Mouse (Mus musculus) intestine, embryonic 15.5 days (tissue): ENCODE data around the gene Slc39a11. TPM values are rescaled to one million over a fixed set of nuclear protein-coding genes. Genes with fewer than 3 reads are reported as not detected.

ENCODE experiments used
- ATAC-seq: fragments of 200-750 bp; cut with Nextera tagmentation; 2 replicates; pipeline ENCODE4 v1.8.0; 2017; ENCODE audit warnings: moderate TSS enrichment, moderate library complexity
- H3K27ac ChIP-seq: fragments of 300-500 bp; sonication (generic); 2 replicates; pipeline ENCODE4 v1.5.1; 2015; ENCODE audit warnings: mild to moderate bottlenecking, inconsistent platforms
- H3K27me3 ChIP-seq: fragments of 300-500 bp; sonication (generic); replicated peaks from 2 replicates; pipeline ENCODE4 v1.6.1; 2015; ENCODE audit warnings: inconsistent platforms
- H3K36me3 ChIP-seq: fragments of 300-500 bp; sonication (generic); 2 replicates; pipeline ENCODE4 v1.6.1; 2015; ENCODE audit warnings: inconsistent platforms
- H3K4me1 ChIP-seq: fragments of 300-500 bp; sonication (generic); replicated peaks from 2 replicates; pipeline ENCODE4 v1.6.1; 2015; ENCODE audit warnings: inconsistent platforms
- H3K4me2 ChIP-seq: fragments of 300-500 bp; sonication (generic); replicated peaks from 2 replicates; pipeline ENCODE4 v1.6.1; 2015; ENCODE audit warnings: mild to moderate bottlenecking, inconsistent platforms
- H3K4me3 ChIP-seq: fragments of 300-500 bp; sonication (generic); replicated peaks from 2 replicates; pipeline ENCODE4 v1.5.1; 2015; ENCODE audit warnings: inconsistent platforms
- H3K9ac ChIP-seq: fragments of 300-500 bp; sonication (generic); 2 replicates; pipeline ENCODE4 v1.6.1; 2015; ENCODE audit warnings: inconsistent platforms
- H3K9me3 ChIP-seq: fragments of 300-500 bp; sonication (generic); 2 replicates; pipeline ENCODE4 v1.6.1; 2016; ENCODE audit warnings: inconsistent platforms
- WGBS: fragments of 180-500 bp; shearing (Covaris S2); methylation state at CpG from one replicate; pipeline ENCODE4 v1.1.7; 2015; 5-methylcytosine and 5-hydroxymethylcytosine counted together
- polyA plus RNA-seq: library from polyadenylated mRNA; unstranded; fragments of >200 nt; fragmentation: Nextera tagmentation; extraction: Ambion mirVana; gene quantifications from 2 replicates; pipeline ENCODE4 v1.2.1, GENCODE M21; 2015

The Slc39a11 gene
- polyA plus RNA-seq, 1 experiment from 2014 or later, result 40.8 TPM

- Histone ChIP-seq H3K4me3 (no peak overlapping the region), H3K9me3 (no peaks in the 10 kb centered on the region), H3K4me1 (no peaks in the 10 kb centered on the region), H3K4me2 (no peak overlapping the region), H3K27me3 (no peaks in the 10 kb centered on the region), H3K36me3 (no peaks in the 10 kb centered on the region), H3K9ac (no peak overlapping the region), H3K27ac (no peak overlapping the region)
- WGBS, result 88% methylated on average over 4 of the region's 4 CpGs
- no peak for ATAC-seq
These were observed 199.2 kb downstream of the Slc39a11 start for GRCm38 (mm10) chr11:113450665-113451064.

- WGBS, result 86% methylated on average over 6 of the region's 6 CpGs
- Histone ChIP-seq H3K4me3 (no peak overlapping the region), H3K4me2 (no peak overlapping the region), H3K27ac (no peak overlapping the region), H3K9ac (no peak overlapping the region), H3K27me3 (no peaks in the 10 kb centered on the region), H3K4me1 (no peaks in the 10 kb centered on the region), H3K9me3 (no peaks in the 10 kb centered on the region), H3K36me3 (no peaks in the 10 kb centered on the region)
- no peak for ATAC-seq
These were observed 199.9 kb downstream of the Slc39a11 start for GRCm38 (mm10) chr11:113450028-113450427.

GRCm38 (mm10) chr11:113442036-113442435 is 207.8 kb downstream of the Slc39a11 start:
- H3K4me1 ChIP-seq, result no peaks in the 10 kb centered on the region
- H3K27ac ChIP-seq, result no peak overlapping the region
- no peaks in the 10 kb centered on the region for H3K36me3 ChIP-seq
- no peak overlapping the region for H3K4me2 ChIP-seq
- no peaks in the 10 kb centered on the region for H3K9me3 ChIP-seq
- no peaks in the 10 kb centered on the region for H3K27me3 ChIP-seq
- H3K9ac ChIP-seq, result no peak overlapping the region
- WGBS, result 94% methylated on average over 11 of the region's 11 CpGs
- H3K4me3 ChIP-seq, result no peak overlapping the region
- no peak for ATAC-seq

- peak; percentile 49; the same call in 1 of the 2 replicates for ATAC-seq
- WGBS, result 67% methylated on average over 20 of the region's 20 CpGs
- no peak overlapping the region for H3K27ac ChIP-seq
These were observed 210.4 kb downstream of the Slc39a11 start for GRCm38 (mm10) chr11:113439328-113440030.

GRCm38 (mm10) chr11:113438915-113439314 is 211.0 kb downstream of the Slc39a11 start:
- Histone ChIP-seq H3K9ac (no peak overlapping the region), H3K4me3 (no peak overlapping the region), H3K27me3 (no peaks in the 10 kb centered on the region), H3K4me1 (no peaks in the 10 kb centered on the region), H3K36me3 (no peaks in the 10 kb centered on the region), H3K4me2 (no peak overlapping the region), H3K27ac (no peak overlapping the region), H3K9me3 (no peaks in the 10 kb centered on the region)
- WGBS, result 96% methylated on average over 5 of the region's 5 CpGs
- ATAC-seq, result no peak

More at GRCm38 (mm10) chr11:113439328-113440030, 210.4 kb downstream of the Slc39a11 start:
- H3K9ac ChIP-seq, result no peak overlapping the region
- H3K9me3 ChIP-seq, result no peaks in the 10 kb centered on the region
- H3K36me3 ChIP-seq, result no peaks in the 10 kb centered on the region
- no peaks in the 10 kb centered on the region for H3K27me3 ChIP-seq
- H3K4me3 ChIP-seq, result no peak overlapping the region
- H3K4me2 ChIP-seq, result no peak overlapping the region
- H3K4me1 ChIP-seq, result no peaks in the 10 kb centered on the region

GRCm38 (mm10) chr11:113437357-113437756 is 212.5 kb downstream of the Slc39a11 start:
- H3K9ac ChIP-seq, result no peak overlapping the region
- no peak overlapping the region for H3K4me2 ChIP-seq
- H3K36me3 ChIP-seq, result no peaks in the 10 kb centered on the region
- ATAC-seq, result 0 out of 2 replicates have a peak, but pooled peaks have one; percentile 37
- no peaks in the 10 kb centered on the region for H3K9me3 ChIP-seq
- WGBS, result 82% methylated on average over 9 of the region's 9 CpGs
- no peak overlapping the region for H3K27ac ChIP-seq
- H3K27me3 ChIP-seq, result no peaks in the 10 kb centered on the region
- no peak overlapping the region for H3K4me3 ChIP-seq
- no peaks in the 10 kb centered on the region for H3K4me1 ChIP-seq

- no peaks in the 10 kb centered on the region for H3K27me3 ChIP-seq
- H3K4me2 ChIP-seq, result no peak overlapping the region
- no peaks in the 10 kb centered on the region for H3K36me3 ChIP-seq
- H3K4me1 ChIP-seq, result no peaks in the 10 kb centered on the region
- ATAC-seq, result no peak
- H3K27ac ChIP-seq, result no peak overlapping the region
- no peak overlapping the region for H3K4me3 ChIP-seq
- WGBS, result 76% methylated on average over 6 of the region's 6 CpGs
- no peaks in the 10 kb centered on the region for H3K9me3 ChIP-seq
- no peak overlapping the region for H3K9ac ChIP-seq
These were observed 213.6 kb downstream of the Slc39a11 start for GRCm38 (mm10) chr11:113436299-113436698.

GRCm38 (mm10) chr11:113435696-113436095 is 214.2 kb downstream of the Slc39a11 start:
- no peak overlapping the region for H3K9ac ChIP-seq
- H3K27me3 ChIP-seq, result no peaks in the 10 kb centered on the region
- no peaks in the 10 kb centered on the region for H3K9me3 ChIP-seq
- no peak overlapping the region for H3K4me2 ChIP-seq
- no peaks in the 10 kb centered on the region for H3K36me3 ChIP-seq
- WGBS, result 73% methylated on average over 5 of the region's 5 CpGs
- no peak for ATAC-seq
- no peaks in the 10 kb centered on the region for H3K4me1 ChIP-seq
- H3K4me3 ChIP-seq, result no peak overlapping the region
- H3K27ac ChIP-seq, result no peak overlapping the region

- Histone ChIP-seq H3K27me3 (no peaks in the 10 kb centered on the region), H3K27ac (no peak overlapping the region), H3K36me3 (no peaks in the 10 kb centered on the region), H3K9me3 (no peaks in the 10 kb centered on the region), H3K4me2 (no peak overlapping the region), H3K9ac (no peak overlapping the region), H3K4me1 (no peaks in the 10 kb centered on the region), H3K4me3 (no peak overlapping the region)
- ATAC-seq, result no peak
- 67% methylated on average over 7 of the region's 7 CpGs for WGBS
These were observed 218.7 kb downstream of the Slc39a11 start for GRCm38 (mm10) chr11:113431161-113431560.

GRCm38 (mm10) chr11:113425882-113426281 is 224.0 kb downstream of the Slc39a11 start:
- WGBS, result 57% methylated on average over 9 of the region's 9 CpGs
- Histone ChIP-seq H3K4me2 (no peak overlapping the region), H3K9ac (no peak overlapping the region), H3K27ac (no peak overlapping the region), H3K27me3 (no peaks in the 10 kb centered on the region), H3K36me3 (no peaks in the 10 kb centered on the region), H3K9me3 (no peaks in the 10 kb centered on the region), H3K4me3 (no peak overlapping the region), H3K4me1 (no peaks in the 10 kb centered on the region)
- ATAC-seq, result no peak

- no peaks in the 10 kb centered on the region for H3K27me3 ChIP-seq
- 47% methylated on average over 3 of the region's 3 CpGs for WGBS
These were observed 224.4 kb downstream of the Slc39a11 start for GRCm38 (mm10) chr11:113425454-113425853.

GRCm38 (mm10) chr11:113424765-113425164 is 225.1 kb downstream of the Slc39a11 start:
- Histone ChIP-seq H3K4me2 (no peak overlapping the region), H3K9me3 (no peaks in the 10 kb centered on the region), H3K36me3 (no peaks in the 10 kb centered on the region), H3K27ac (no peak overlapping the region), H3K4me3 (no peak overlapping the region), H3K4me1 (no peaks in the 10 kb centered on the region), H3K27me3 (no peaks in the 10 kb centered on the region), H3K9ac (no peak overlapping the region)
- peak; percentile 77; the same call in 1 of the 2 replicates for ATAC-seq
- 66% methylated on average over 3 of the region's 4 CpGs for WGBS

More at GRCm38 (mm10) chr11:113425454-113425853, 224.4 kb downstream of the Slc39a11 start:
- no peaks in the 10 kb centered on the region for H3K4me1 ChIP-seq
- no peak overlapping the region for H3K4me3 ChIP-seq
- H3K36me3 ChIP-seq, result no peaks in the 10 kb centered on the region
- ATAC-seq, result no peak
- no peaks in the 10 kb centered on the region for H3K9me3 ChIP-seq
- H3K27ac ChIP-seq, result no peak overlapping the region
- no peak overlapping the region for H3K4me2 ChIP-seq
- H3K9ac ChIP-seq, result no peak overlapping the region

- no peak overlapping the region for H3K27ac ChIP-seq
- no peak overlapping the region for H3K9ac ChIP-seq
- no peaks in the 10 kb centered on the region for H3K4me1 ChIP-seq
- no peaks in the 10 kb centered on the region for H3K36me3 ChIP-seq
- H3K4me2 ChIP-seq, result no peak overlapping the region
- WGBS, result 89% methylated on average over 7 of the region's 7 CpGs
- no peaks in the 10 kb centered on the region for H3K27me3 ChIP-seq
- no peaks in the 10 kb centered on the region for H3K9me3 ChIP-seq
- ATAC-seq, result no peak
- H3K4me3 ChIP-seq, result no peak overlapping the region
These were observed 227.3 kb downstream of the Slc39a11 start for GRCm38 (mm10) chr11:113422598-113422997.
